Comparison of ENCODE assay signal across 15 mouse cellular contexts in the genomic region with DNA sequence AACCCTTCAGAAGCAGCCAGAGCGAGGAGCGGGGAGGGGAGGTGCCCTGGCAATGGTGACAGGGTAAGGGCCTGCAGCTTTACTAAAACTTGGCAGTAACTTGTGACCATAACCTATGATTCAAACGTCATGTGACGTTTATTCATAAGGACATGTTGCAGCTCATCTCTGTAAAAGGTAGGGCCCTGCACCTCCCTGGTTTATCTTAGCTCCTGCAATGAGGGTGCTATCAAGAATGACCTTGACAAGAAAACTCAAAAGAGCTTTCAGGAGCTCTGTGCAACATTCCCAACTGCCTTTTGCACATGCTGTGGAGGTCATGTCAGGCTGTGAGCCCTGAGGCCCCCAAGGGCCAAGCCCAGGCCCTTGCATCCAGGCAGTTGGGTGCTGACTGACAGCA.
"Had no signal": no experiment of that assay in that cellular context is flagged by ENCODE, and none has a peak within 500 bp of the region (broad histone marks: within the 10 kb centered on the region; RNA-seq: fewer than 3 reads in every experiment).

No protein-coding gene starts in this region.

- ATAC-seq: liver, postnatal 0 days had no signal

- H3K9me3 ChIP-seq: limb, embryonic 12.5 days; liver, embryonic 13.5 days; lung, embryonic 15.5 days; megakaryocyte, embryonic 14.5 days; midbrain, embryonic 12.5 days; neural tube, embryonic 12.5 days had no signal

- H3K9ac ChIP-seq: limb, embryonic 12.5 days; liver, embryonic 13.5 days; liver, postnatal 0 days; lung, embryonic 15.5 days; midbrain, embryonic 12.5 days; neural tube, embryonic 12.5 days had no signal

- H3K27me3 ChIP-seq: limb, embryonic 12.5 days; liver, embryonic 13.5 days; lung, embryonic 15.5 days; megakaryocyte, embryonic 14.5 days; midbrain, embryonic 12.5 days; neural tube, embryonic 12.5 days had no signal

- H3K4me3 ChIP-seq: layer of hippocampus, adult 2 months; limb, embryonic 12.5 days; liver, embryonic 13.5 days; lung, embryonic 15.5 days; megakaryocyte, embryonic 14.5 days; midbrain, embryonic 12.5 days; neural tube, embryonic 12.5 days had no signal

- H3K4me1 ChIP-seq: limb, embryonic 12.5 days; liver, embryonic 13.5 days; lung, embryonic 15.5 days; midbrain, embryonic 12.5 days; neural tube, embryonic 12.5 days had no signal

- H3K27ac ChIP-seq: layer of hippocampus, adult 2 months; limb, embryonic 12.5 days; liver, embryonic 13.5 days; lung, embryonic 15.5 days; macrophage; midbrain, embryonic 12.5 days; neural tube, embryonic 12.5 days; stomach, postnatal 0 days had no signal

- H3K4me2 ChIP-seq: limb, embryonic 12.5 days; liver, embryonic 13.5 days; lung, embryonic 15.5 days; midbrain, embryonic 12.5 days; neural tube, embryonic 12.5 days had no signal

- DNase-seq: kidney, postnatal 10 days; kidney, postnatal 4 days; liver; liver, embryonic 13.5 days; liver, postnatal 0 days; lung, postnatal 14 days; thymus, postnatal 4 days had no signal
